Mouse (Mus musculus): ENCODE results near the gene Rack1. TPM values are rescaled to one million over a fixed set of nuclear protein-coding genes. Genes with fewer than 3 reads are reported as not detected.

Rack1 gene
- total and polyA plus RNA-seq, 3 experiments: 376 to 5,815 (median 4,421) TPM

- Histone ChIP-seq H3K9me3 (replicated peaks; ENCODE audit: insufficient read depth, low read length) (no peaks in the 10 kb centered on the region), H3K4me3 (ENCODE audit: control insufficient read depth in 1 of 2, insufficient read depth in 1 of 2, low read depth in 2 of 2, low read length in 2 of 2) (peak overlapping the region; percentile 73 to 92), H3K36me3 (ENCODE audit: control insufficient read depth in 1 of 2, insufficient read depth in 2 of 2, low read length in 2 of 2) (peaks cover 0 to 4% of the 10 kb centered on the region in 2 experiments; a peak in 2 of 4 replicates), H3K27ac (ENCODE audit: control insufficient read depth, low read depth, low read length) (peak overlapping the region; percentile 71), H3K27me3 (ENCODE audit: control insufficient read depth in 1 of 2, insufficient read depth in 2 of 2, low read length in 2 of 2) (no peaks in the 10 kb centered on the region), H3K4me1 (ENCODE audit: control insufficient read depth in 1 of 2, insufficient read depth in 2 of 2, low read length in 2 of 2) (peaks cover 9 to 25% of the 10 kb centered on the region in 2 experiments), H3K79me2 (ENCODE audit: control insufficient read depth, insufficient read depth, low read length, poor library complexity) (no peaks in the 10 kb centered on the region), H3K9ac (ENCODE audit: control insufficient read depth, low read depth, low read length, poor library complexity, severe bottlenecking) (peak overlapping the region; percentile 71)
- peak; percentile 93 for DNase-seq (ENCODE audit: low read depth, low spot score)
- TF ChIP-seq POLR2A (IDR thresholded peaks at IDR 0.05; ENCODE audit: control insufficient read depth in 1 of 2, insufficient read depth in 1 of 2, low read depth in 1 of 2, low read length in 2 of 2, poor library complexity in 1 of 2) (peak in 1 of 2 experiments; percentile 57; a peak in 2 of 4 replicates), EP300 (IDR thresholded peaks at IDR 0.05; ENCODE audit: low read depth in 1 of 2, low read length in 2 of 2) (no peak), TBP (IDR thresholded peaks at IDR 0.05; ENCODE audit: low read depth, low read length) (peak; percentile 70; the same call in 1 of the 2 replicates), HCFC1 (IDR thresholded peaks at IDR 0.05; ENCODE audit: low read depth, low read length) (peak; percentile 47; the same call in 1 of the 2 replicates), NRF1 (IDR thresholded peaks at IDR 0.05; ENCODE audit: insufficient read depth, low read depth, low read length, poor library complexity, severe bottlenecking) (peak; percentile 70), SIN3A (IDR thresholded peaks at IDR 0.05; ENCODE audit: low read length) (no peak; the same call in 1 of the 2 replicates), POLR2AphosphoS2 (IDR thresholded peaks at IDR 0.05; ENCODE audit: low read length) (peak; percentile 30; the same call in 1 of the 2 replicates), RCOR1 (IDR thresholded peaks at IDR 0.05; ENCODE audit: low read depth, low read length) (0 out of 2 replicates have a peak, but pooled peaks have one; percentile 22), MYC (IDR thresholded peaks at IDR 0.05; ENCODE audit: low read depth, low read length) (no peak), UBTF (IDR thresholded peaks at IDR 0.05; ENCODE audit: borderline replicate concordance, insufficient read depth, low read depth, low read length) (no peak), NELFE (IDR thresholded peaks at IDR 0.05; ENCODE audit: low read depth, low read length) (peak; percentile 51), MAZ (IDR thresholded peaks at IDR 0.05; ENCODE audit: low read depth, low read length) (0 out of 2 replicates have a peak, but pooled peaks have one; percentile 58), MEF2A (IDR thresholded peaks at IDR 0.05; ENCODE audit: extremely low read depth, insufficient replicate concordance, low read depth, low read length, poor library complexity, severe bottlenecking) (0 out of 2 replicates have a peak, but pooled peaks have one; percentile 20)
Observed at GRCm38 (mm10) chr11:48777303-48777702, 22.8 kb upstream of the Rack1 start.

GRCm38 (mm10) chr11:48779450-48779849 is 20.7 kb upstream of the Rack1 start:
- peaks cover 3 to 20% of the 10 kb centered on the region in 2 experiments for H3K4me1 ChIP-seq (ENCODE audit: control insufficient read depth in 1 of 2, insufficient read depth in 2 of 2, low read length in 2 of 2)
- peak overlapping the region in 1 of 2 experiments; percentile 37; a peak in 2 of 4 replicates for H3K4me3 ChIP-seq (ENCODE audit: control insufficient read depth in 1 of 2, insufficient read depth in 1 of 2, low read depth in 2 of 2, low read length in 2 of 2)
- no peaks in the 10 kb centered on the region for H3K79me2 ChIP-seq (ENCODE audit: control insufficient read depth, insufficient read depth, low read length, poor library complexity)
- no peak overlapping the region for H3K27ac ChIP-seq (ENCODE audit: control insufficient read depth, low read depth, low read length)
- DNase-seq (ENCODE audit: low read depth, low spot score): peak; percentile 93
- H3K9me3 ChIP-seq (replicated peaks; ENCODE audit: insufficient read depth, low read length): no peaks in the 10 kb centered on the region
- peak overlapping the region; percentile 42 for H3K9ac ChIP-seq (ENCODE audit: control insufficient read depth, low read depth, low read length, poor library complexity, severe bottlenecking)
- H3K36me3 ChIP-seq (ENCODE audit: control insufficient read depth in 1 of 2, insufficient read depth in 2 of 2, low read length in 2 of 2): peaks cover 0 to 4% of the 10 kb centered on the region in 2 experiments; a peak in 2 of 4 replicates
- H3K27me3 ChIP-seq (ENCODE audit: control insufficient read depth in 1 of 2, insufficient read depth in 2 of 2, low read length in 2 of 2): no peaks in the 10 kb centered on the region
- TF ChIP-seq KAT2A (conservative IDR thresholded peaks at IDR 0.05; ENCODE audit: low read depth, low read length) (no peak), EP300 (IDR thresholded peaks at IDR 0.05; ENCODE audit: low read depth in 1 of 2, low read length in 2 of 2) (no peak), TBP (IDR thresholded peaks at IDR 0.05; ENCODE audit: low read depth, low read length) (0 out of 2 replicates have a peak, but pooled peaks have one; percentile 49), CTCF (IDR thresholded peaks at IDR 0.05 in 2 of 3, conservative IDR thresholded peaks at IDR 0.05 in 1 of 3; ENCODE audit: control insufficient read depth in 1 of 3, insufficient read depth in 1 of 3, low read depth in 2 of 3, low read length in 3 of 3, poor library complexity in 1 of 3, severe bottlenecking in 1 of 3) (peak; percentile 76 to 94 (median 77)), RCOR1 (IDR thresholded peaks at IDR 0.05; ENCODE audit: low read depth, low read length) (0 out of 2 replicates have a peak, but pooled peaks have one; percentile 24), BHLHE40 (IDR thresholded peaks at IDR 0.05; ENCODE audit: borderline replicate concordance, low read depth, low read length) (0 out of 2 replicates have a peak, but pooled peaks have one; percentile 12), MYB (IDR thresholded peaks at IDR 0.05; ENCODE audit: low read depth, low read length) (no peak), POLR2AphosphoS2 (IDR thresholded peaks at IDR 0.05; ENCODE audit: low read length) (no peak), JUND (IDR thresholded peaks at IDR 0.05; ENCODE audit: low read depth, low read length) (no peak), POLR2AphosphoS5 (IDR thresholded peaks at IDR 0.05; ENCODE audit: borderline replicate concordance, low read depth, low read length) (no peak), USF2 (IDR thresholded peaks at IDR 0.05; ENCODE audit: borderline replicate concordance in 1 of 2, insufficient read depth in 1 of 2, low read depth in 1 of 2, low read length in 2 of 2) (no peak), ZKSCAN1 (IDR thresholded peaks at IDR 0.05; ENCODE audit: low read depth, low read length) (no peak), ZMIZ1 (IDR thresholded peaks at IDR 0.05; ENCODE audit: low read depth, low read length) (no peak), SIN3A (IDR thresholded peaks at IDR 0.05; ENCODE audit: low read length) (peak; percentile 52; the same call in 1 of the 2 replicates), MAX (IDR thresholded peaks at IDR 0.05; ENCODE audit: low read length) (no peak), CHD1 (IDR thresholded peaks at IDR 0.05; ENCODE audit: low read depth, low read length) (no peak), GABPA (IDR thresholded peaks at IDR 0.05; ENCODE audit: low read depth, low read length) (no peak), NELFE (IDR thresholded peaks at IDR 0.05; ENCODE audit: low read depth, low read length) (no peak), ELF1 (IDR thresholded peaks at IDR 0.05; ENCODE audit: low read depth, low read length) (no peak), ZNF384 (IDR thresholded peaks at IDR 0.05; ENCODE audit: low read depth, low read length) (no peak), ZC3H11A (IDR thresholded peaks at IDR 0.05; ENCODE audit: low read depth, low read length) (peak; percentile 72), SMC3 (IDR thresholded peaks at IDR 0.05; ENCODE audit: low read depth, low read length) (peak; percentile 85)
